Mouse (Mus musculus) retina, postnatal 7 days (tissue): ENCODE results near the gene Plekhm1.
"Not testable (repeated sequence)": the region's sequence is repeated elsewhere in the genome, so short reads cannot be mapped to it uniquely, and the experiment has no call there.

Experiments used
- DNase-seq: peaks from one replicate; pipeline ENCODE4 v3.0.0-alpha.2; 2012; ENCODE audit warnings: low read depth, low spot score

Plekhm1 gene

DNA sequence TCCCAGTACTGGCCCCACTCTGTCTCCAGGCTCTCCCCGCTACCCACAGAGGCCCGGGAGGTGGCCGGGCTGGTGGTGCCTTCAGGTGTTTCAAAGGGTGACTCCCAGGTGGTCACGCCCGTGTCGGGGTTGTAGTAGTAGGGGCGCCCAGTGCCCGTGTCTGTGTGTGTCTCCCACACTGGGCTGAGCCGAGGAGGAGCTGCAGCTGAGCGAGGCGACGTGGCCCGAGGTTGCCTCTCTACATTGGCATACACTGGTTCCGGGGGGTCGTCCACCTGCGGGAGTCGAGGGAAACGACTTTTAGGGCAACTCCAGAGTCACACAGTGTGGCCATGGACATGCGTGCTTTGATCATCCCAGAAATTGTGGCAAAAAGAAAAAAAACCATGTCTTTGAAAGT is 72.4 kb downstream of the Plekhm1 start:
- DNase-seq = no peak

DNA sequence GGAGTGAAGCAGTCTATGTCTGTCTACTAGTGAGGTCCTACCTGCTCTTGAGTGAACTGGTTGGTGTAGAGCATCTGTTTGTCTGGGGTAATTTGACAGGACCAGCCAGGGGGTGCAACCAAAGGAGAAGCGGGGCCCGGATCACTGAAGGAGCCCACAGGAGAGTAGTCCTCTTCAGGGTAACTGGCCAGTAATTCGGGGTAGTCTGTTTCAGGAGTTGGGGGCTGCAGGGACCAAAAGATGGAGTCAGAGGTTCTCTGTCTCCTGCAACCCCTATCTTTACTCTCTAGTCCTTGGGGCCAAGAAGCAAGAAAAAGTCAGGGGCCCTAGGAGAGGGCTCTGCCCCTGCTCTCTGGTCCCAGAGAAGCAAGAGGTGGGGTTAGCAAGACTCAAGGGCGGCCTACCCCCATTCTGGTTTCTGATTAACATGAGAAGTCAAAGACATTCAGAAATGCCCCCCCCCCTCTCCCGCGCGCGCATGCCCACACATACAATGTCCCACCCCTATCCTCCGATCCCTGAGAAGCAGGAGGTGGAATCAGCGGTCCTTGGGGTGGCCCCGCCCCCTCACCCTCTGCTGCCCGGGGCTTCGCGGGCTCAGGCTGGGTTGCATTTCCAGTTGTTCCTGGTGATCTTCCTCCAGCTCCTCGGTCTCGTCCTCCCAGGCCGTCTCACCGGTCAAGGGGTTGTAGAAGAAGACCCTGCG is 72.9 kb downstream of the Plekhm1 start:
- DNase-seq = no peak

DNA sequence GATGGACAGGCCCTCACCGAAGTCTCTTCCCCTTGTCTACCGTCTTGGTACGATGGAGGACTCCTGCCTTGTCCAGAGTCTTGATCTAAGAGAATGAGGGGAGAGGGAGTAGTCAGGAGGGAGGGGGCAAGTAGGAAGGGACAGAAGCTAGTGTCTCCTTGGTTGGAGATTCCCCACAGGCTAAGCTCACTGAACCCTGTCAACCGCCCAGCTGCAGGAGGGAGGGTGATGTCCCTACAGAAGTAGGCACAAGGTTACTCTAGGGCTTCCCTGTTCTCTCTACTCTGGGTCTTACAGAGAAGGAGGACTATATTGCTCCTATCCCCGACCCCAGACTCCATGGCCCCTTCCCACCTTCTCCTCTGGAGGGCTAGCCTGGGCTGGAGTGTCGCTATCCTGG is 73.8 kb downstream of the Plekhm1 start:
- no peak for DNase-seq

DNA sequence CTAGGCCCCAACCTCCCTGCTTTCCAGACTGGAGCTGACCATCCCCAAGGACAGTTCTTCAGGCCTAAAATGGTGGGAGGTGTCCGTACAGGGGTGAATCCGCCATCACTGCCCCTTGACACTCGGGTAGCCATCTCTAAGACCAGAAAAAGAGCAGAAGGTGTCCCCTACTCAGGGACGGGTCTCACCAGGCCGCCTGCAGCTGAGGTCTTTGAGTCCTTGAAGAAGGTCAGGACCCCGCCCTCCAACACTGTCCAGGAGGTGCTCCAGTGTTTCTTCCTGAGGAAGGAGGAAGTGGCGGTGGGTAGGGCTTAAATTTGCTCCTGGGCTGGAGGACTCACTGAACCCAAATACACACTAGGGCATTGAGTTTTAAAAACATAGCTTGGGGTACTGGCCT is 74.4 kb downstream of the Plekhm1 start:
- no peak for DNase-seq

DNA sequence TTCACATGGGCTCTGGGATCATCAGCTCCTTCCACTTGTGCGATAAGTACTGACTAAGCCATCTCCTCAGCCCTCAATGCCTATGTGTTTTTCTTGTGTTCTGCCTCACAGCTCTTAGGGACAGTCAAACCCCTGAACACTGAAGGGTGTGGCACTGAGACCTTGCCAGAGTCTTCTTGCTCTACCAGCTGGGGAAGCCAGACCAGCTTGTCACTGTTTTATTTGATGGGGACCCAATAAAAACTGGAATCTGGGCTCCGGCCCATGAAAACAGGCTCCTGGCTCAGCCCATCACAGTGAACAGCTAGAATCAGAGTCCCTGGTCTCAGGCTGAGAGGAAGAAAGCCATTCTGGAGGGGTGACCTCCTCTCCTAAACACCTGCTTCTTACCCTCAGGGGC is 75.3 kb downstream of the Plekhm1 start:
- DNase-seq = no peak

DNA sequence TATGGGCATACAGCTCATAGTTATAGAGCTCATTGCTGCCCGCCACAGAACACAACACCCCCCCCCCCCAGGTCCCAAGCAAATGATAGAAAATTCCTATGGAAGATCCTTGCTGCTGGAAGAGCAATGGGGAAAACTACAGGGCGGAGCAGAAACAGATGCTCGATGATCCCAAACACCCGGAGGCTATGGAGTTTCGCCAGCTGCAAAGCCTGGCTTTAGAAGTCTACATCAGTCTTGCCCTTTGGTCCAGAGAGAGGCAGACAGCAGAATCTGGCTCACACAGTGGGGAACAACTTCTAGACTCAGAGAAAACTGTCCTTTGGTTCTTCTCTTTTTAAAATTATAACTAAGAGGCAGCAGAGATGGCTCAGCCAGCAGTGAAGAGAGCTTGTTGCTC is 76.9 kb downstream of the Plekhm1 start:
- no peak for DNase-seq

DNA sequence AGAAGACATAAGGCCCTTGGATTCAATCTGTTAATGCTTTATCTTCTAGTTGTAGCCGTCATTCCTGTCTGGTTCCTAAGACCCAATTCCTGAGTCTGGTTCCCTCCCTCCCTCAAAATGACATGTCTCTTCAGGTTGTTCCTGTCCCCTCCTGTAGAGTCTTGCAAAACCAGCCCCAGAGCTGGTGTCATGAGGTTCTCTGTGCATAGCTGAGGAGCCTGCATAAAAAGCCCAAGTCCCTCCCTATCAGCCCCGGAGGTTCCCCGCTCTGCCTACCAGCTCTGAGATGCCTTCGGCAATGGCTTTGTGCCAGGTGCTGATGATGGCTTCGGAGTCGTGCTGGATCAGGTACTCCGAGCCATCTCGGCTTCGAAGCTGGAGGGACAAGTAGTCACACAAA is 77.6 kb downstream of the Plekhm1 start:
- DNase-seq = no peak

DNA sequence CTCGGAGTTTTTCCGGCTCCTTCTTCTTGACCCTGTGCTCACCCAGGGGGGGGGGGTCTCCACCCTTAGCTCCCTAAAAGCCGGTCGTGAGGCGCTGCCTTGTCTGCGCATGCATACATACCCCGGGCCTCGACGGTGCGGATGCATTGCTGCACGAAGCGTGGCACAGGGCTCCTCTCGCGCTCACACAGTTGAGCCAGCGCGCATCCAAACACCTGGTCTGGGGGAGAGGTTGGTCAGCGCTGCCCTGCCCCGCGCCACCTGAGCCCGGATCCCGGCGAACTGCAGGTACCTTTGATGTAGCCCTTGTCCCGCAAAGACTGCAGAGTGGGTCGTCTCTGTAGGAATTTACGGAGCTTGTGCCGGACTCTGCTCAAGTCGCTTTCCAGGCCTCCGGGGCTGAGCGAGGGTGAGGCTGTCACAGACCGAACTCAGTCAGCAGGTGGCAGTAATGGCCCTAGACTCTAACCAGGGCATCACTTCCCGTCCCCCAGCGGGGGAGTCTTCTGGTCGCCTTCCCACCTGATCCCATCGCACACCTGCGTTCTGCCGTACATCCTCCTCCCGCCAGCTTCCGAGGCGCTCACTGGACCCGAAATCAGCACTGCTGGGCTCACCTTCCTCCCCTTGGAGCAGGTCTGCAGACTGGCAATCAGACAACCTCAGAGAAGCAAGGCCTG is 78.6 kb downstream of the Plekhm1 start:
- peak; percentile 51 for DNase-seq

DNA sequence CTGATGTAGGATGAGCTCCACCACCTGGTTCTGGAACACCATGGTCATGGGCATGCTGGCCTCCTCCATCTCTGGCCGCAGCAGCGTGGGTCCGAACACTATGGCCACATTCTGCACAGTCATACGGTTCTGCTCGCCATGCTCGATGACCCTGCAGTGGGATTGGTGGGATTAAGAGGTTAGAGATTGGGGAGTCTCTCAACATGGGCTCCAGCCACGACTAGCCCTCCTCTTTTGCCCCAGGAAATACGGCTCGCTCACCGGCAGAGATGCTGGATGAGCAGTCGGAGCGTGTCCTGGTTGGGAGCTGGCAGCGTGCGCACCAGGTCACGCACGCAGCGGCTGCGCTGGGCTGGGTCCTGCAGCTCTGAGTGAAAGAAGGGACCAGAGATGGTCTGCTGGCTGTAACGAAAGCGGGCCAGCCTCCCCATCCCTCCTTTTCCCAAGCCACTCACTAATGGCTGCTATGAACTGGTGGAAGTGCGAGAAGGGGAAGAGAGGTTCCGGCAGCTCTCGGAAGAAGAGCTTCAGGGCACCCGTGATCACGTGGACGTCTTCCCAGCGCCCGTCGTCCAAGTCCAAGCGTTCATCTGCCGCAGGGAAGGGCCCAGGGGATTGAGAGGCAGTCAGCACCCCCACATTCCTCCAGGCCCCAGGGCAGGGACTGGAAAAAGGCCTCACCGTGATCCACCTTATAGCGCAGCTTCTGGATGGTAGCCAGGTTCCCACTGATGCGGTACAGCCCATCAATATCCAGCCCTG is 79.4 kb downstream of the Plekhm1 start:
- no peak for DNase-seq

DNA sequence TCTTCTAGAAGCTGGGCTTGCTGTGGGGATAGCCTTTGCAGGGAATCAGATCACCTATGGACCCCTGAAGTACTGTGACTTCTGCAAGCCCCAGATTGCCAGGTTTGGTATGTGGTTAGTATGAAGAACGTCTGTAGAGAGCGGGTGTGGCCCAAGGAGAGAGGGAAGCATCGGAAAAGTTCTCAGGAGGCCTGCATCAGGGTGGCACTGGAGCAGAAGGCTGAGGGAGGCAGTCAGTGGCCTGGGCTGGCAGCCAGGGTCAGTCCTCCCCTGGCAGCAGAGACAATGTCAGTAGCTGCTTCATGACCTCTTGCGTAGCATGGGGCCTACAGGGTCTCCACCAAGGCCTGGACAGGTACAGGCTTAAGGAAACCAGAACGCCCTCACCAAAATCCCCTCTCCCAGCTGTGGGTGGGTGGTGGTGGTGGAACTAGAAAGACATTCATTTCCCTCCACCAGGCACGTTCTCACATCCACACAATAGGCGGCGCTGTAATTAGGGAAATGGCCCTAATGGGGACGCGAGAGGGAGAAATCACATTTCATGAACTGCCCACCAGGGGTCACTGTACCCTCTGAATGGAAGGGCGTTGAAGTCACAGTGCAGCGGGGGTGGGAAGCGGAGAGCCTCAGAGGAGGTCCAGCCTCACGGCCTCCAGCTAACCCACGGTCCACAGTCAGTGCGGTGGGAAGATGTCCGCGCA is 80.1 kb downstream of the Plekhm1 start:
- DNase-seq = peak; percentile 89

DNA sequence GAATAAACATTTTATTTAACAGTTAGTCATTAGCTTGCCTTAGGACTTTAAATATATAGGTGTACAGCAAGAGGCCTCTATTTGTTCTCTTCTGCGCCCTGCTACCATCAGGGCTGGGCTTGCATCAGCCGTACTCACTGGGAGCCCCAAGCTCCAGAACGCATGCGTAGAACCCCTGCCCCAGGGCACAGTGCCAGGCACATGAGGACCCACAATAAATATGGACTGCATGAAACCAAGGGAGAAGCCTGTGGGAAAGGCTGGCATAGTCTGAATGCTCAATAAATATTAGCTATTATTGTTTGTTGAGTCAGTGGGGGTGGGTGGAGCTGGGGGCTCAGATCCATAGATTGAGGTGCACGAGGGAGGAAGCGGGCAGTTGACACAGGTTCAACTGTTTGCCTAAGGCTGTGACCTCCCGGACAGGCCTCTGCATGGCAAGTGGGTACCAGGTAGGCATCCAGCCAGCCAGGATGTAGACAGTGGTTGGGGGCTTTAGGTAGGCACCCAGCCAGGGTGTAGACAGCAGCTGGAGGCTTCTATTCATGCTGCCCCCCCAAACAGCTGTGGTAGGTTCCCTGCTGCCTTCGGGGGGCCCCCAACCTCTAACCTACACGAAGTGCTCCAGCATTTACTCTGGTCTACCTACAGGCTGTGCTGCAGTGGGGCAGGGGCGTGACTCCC is 80.8 kb downstream of the Plekhm1 start:
- DNase-seq = no peak

DNA sequence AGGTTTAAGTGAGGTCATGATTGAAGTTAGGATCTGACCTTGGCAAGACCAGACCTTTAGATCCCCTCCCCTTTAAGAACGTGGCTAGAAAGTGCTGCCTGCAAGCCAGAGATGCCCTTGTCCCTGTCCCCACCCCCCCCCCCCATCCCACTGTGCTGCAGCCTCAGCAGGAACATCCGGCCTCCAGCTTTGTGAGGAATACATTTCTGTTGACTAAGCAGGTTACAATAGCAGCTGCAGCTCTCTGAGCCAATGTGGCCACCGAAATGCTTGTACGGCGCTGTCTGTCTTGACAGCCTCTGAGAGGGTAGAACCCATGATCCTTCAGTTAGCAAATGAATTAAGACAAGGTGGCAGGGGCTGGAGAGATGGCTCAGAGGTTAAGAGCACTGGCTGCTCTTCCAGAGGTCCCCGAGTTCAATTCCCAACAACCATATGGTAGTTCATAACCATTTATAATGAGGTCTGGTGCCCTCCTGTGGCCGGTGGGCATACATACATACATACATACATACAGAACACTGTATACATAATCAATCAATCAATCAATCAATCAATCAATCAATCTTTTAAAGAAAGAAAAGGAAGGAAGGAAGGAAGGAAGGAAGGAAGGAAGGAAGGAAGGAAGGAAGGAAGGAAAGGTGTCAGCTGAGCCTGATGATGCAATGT is 81.7 kb downstream of the Plekhm1 start:
- DNase-seq = no peak

DNA sequence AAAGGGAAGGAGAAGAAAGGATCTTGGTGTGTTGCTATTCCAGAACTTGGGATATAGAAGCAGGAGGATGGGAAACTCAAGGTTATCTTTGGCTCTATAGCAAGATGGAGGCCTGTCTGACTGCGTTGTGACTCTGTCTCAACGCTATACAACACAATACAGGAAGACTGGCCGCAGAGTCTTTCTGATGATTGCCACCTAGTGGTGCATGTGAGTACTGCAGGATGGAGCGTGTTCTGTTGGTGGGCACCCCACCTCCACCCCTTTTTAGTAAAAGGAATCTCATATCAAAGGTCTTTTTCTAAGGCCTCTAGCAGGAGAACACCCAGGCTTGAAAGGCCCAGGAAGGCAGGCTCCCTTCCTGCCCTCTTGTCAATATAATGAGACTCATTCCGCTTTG is 85.5 kb downstream of the Plekhm1 start:
- DNase-seq = peak; percentile 69

DNA sequence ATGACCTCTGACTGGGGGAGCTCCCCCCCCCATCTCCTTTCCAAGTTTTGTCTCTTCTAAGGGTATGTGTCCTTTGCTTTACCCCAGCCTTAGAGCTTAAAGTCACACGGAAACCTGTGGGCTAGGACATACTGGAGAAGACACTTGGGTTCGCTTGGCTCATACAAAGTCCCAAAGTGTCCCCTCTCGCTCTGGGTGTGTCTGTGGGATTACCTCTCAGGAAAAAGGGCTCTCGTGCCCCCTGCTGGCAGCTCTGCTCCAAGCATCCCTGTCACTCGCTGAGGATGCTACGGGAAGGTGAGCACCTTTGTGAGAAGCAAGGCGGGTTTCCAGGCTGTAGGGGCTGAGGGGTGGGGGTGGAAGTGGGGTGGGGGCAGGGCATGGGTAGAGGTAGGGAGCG is 87.3 kb downstream of the Plekhm1 start:
- DNase-seq = peak; percentile 63

DNA sequence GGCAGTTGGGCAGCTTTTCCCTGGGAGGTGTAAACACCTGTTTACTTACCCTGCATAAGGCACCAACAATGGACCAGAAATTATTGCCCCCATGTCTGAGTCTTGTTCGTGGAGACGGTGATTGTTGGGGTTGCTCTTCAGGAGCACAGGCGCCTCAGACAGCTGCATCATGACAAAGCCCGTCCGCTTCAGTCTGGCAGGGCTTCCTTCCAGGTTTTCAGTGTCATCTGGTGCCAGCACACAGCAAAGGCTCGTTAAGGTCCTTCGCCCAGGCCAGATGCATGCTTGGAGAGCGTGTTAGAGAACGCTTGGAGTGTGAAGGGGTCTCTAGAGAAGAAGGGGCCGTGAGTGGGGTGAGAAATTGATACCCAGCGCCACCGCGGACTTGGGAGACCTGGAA is 87.8 kb downstream of the Plekhm1 start:
- DNase-seq = no peak

DNA sequence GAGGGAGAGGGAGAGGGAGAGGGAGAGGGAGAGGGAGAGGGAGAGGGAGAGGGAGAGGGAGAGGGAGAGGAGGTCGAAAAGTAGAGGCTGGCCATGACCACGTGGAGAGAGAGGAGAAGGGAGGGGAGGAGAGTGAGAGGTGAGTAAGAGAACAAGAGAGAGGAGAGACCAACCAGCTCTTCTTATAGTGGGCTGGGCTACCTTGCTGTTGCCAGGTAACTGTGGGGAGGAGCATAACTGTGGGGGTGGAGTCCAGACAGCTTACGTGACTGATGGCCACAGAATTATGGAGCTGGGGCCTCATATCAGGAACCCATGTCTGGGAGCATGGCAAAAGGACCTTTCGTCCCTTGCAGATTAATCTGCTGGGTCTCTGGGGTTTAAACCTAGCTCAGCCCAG is 89.7 kb downstream of the Plekhm1 start:
- not testable (repeated sequence) for DNase-seq

DNA sequence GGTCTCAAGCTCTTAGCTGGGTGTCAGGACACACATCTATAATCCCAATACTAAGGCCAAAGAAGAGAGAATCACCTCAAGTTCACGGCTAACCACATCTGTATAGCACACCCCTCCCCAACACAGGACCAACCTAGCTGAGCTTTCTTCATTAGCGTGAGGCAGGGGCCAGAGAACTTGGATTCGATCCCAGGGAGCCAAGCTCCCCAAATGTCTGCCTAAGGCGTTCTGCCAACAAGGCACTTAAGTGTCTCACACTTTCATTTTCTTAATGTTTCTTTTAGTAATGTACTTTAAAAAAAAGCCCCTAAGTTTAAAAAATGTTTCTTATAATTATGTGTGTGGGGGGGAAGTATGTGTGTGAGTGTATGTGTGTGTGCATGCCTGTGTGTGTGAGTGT is 91.8 kb downstream of the Plekhm1 start:
- no peak for DNase-seq

DNA sequence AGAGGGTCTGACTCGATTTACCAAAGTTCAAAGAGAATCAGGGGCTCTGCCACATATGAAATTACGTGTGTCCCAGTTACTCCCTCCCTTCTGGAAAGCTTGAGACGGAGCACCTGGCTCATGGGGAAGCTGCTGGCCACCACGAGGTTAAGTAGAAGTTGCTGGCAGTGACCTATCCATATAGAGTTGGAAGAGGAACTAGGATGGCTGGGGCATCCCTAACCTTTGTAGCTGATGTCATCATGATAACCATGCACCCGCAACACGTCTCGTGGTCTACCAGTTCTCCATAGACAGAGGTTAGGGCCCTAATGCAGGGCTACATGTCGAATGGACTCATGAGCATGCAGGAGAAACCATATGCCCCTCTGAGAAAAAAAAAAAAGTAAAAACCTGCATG is 92.3 kb downstream of the Plekhm1 start:
- no peak for DNase-seq

DNA sequence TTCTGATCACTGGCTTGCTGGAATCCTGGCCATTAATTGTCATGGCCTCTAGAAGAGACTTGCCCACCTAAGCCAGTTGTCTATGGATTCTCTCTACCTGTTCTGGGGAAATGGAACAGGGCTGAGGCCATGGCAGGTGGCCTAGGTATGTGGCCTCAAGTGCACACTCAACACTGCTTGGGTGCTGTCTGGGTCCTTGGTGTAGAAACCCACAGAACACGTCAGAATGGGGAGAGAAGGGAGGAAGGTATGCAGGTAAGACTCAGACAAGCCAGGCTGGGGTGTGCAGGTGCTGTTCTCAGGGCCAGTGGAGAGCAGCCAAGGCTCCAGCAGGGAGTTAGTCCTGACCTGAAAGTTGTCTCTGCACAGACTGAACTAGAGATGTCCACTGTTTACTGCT is 94.4 kb downstream of the Plekhm1 start:
- DNase-seq = no peak

DNA sequence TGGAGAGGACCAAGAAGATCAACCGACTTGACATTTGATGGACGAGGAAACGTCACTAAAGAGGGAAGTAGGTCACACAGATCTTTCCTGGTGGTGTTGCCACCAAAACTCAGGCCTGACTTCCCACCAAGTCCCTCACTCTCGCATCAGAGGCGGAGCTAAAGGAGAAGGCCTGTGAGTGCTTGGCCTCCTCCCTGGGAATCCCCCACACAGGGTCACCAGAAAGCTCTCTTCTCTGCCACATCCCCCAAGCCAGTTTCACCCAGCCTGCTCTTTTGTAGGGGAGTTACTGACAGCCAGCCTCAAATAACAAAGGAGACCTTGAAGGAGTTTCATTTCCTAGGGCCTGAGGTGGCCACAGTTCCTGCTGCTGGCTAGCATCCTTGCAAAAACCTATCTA is 97.1 kb downstream of the Plekhm1 start:
- DNase-seq = no peak

DNA sequence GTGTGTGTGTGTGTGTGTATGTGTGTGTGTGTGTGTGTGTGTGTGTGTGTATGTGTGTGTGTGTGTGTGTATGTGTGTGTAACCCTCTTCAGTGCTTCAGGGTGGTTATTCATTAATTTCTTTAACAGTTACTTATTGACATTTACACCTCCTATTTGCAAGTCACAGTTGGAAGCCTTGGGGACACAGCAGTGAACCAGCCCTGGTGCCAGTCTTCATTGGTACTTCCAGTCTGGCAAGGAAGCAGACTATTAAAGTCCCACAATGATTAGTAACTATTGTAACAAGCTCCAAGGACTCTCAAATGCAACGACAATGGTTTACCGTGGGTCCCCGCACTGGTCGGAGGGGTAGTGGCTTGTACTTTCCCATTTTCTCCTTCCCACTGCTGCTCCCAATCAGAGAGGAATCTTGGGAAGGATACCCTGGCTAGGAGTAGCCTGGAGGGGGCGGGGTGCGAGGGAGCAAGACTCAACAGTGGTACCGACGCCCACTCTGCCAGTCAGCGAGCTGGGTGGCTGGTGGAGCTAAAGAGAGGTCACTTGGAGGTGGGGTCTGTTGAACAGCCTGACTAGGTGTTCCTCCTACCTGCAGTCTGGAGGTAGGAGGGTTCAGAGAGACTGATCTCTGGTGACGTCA is 97.6 kb downstream of the Plekhm1 start:
- no peak for DNase-seq
